Mouse (Mus musculus): Measurements from ENCODE around the gene Shisal2a. TPM values are rescaled to one million over a fixed set of nuclear protein-coding genes. Genes with fewer than 3 reads are reported as not detected.

Gene Shisal2a
- total RNA-seq, 2 experiments from 2014 or later = not detected

DNA sequence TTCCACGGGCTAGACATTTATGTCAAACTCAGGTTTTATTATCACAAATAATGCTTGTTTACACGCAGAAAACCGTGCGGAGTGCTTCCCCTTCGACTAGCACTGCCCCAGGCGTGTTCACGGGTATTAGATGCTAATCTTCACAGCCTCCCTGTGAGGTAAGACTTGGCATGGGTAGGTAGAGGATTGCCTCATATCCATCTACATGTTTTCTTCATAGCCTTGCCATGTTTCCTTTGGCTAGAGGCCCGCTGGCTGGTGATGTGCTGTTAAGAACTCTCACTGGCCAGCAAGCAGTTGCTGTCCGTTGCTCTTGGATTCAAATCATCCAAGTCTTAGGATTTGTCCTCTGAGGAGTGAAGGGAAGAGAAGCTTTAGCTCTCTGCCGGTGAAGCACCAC lies 17.2 kb upstream of the Shisal2a start:
- Histone ChIP-seq H3K27ac (no peak overlapping the region), H3K4me3 (no peak overlapping the region)
- TF ChIP-seq CTCF (IDR thresholded peaks at IDR 0.05) = no peak
- intact Hi-C loops (cut with DNase I) = no loop called here
- peak; percentile 63 for DNase-seq

DNA sequence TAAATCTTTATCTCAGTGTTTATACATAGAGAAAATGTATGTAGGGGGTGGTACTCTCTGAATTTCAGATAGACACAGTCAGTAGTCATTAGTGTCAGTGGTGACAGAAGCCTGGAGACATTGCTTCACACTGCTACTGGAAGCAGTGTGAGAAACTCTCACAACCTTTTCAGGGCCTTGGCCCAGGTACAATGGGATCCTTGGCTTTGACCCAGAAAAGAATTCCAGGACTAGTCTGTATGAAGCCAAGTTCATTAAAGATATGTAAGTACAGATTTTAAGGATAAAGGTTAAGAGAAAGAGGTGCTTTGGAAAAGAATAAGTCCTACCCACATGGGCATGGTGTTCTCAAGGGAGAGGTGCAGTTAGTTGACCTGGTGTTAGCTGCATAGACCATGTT lies 11.1 kb upstream of the Shisal2a start:
- no peak for DNase-seq
- H3K4me3 ChIP-seq = no peak overlapping the region
- no peak for TF ChIP-seq CTCF (IDR thresholded peaks at IDR 0.05)
- H3K27ac ChIP-seq = no peak overlapping the region
- intact Hi-C loops (cut with DNase I) = no loop called here

DNA sequence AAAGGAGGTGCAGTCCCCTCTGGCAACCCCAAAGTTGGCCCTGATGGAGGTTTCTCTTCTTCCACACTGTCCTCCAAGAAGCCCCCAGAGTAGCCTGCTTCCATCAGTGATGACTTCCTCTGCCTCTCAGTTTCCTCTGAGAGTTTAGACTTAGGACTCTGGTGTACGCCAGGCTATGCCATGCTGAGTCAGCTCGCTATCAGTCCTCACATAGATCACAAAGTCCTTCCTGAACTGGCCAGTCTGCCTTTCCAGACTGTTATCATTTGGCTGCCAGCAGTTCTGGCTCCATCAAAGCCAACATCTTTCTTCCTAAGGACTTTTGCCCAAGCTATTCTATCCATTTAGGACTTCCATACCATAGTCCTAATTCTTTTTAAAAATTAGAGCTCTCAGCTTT lies 9.4 kb upstream of the Shisal2a start:
- no peak for TF ChIP-seq CTCF (IDR thresholded peaks at IDR 0.05)
- H3K27ac ChIP-seq = no peak overlapping the region
- intact Hi-C loops (cut with DNase I) = no loop called here
- DNase-seq = no peak
- no peak overlapping the region for H3K4me3 ChIP-seq

DNA sequence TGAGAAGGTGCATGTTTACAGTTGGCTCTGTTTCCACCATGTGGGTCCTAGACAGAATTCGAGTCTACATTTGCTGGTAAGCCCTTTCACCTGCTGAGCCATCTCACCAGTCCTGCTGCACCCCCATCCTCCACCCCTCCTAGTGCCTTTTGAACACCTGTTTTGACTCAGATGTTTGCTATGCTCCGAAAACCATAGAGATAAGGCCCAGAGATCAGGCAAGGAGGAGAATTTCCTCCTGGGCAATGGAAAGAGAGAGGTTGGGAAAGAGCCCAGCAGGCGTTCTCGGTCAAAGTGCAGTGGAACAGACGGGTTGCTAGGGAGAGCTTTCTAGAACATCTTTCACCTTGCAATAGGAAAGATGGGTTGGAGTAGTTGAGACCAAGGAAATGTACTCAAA lies 8.0 kb upstream of the Shisal2a start:
- Histone ChIP-seq H3K27ac (no peak overlapping the region), H3K4me3 (no peak overlapping the region)
- intact Hi-C loops (cut with DNase I) = no loop called here
- no peak for DNase-seq
- TF ChIP-seq CTCF (IDR thresholded peaks at IDR 0.05) = no peak

DNA sequence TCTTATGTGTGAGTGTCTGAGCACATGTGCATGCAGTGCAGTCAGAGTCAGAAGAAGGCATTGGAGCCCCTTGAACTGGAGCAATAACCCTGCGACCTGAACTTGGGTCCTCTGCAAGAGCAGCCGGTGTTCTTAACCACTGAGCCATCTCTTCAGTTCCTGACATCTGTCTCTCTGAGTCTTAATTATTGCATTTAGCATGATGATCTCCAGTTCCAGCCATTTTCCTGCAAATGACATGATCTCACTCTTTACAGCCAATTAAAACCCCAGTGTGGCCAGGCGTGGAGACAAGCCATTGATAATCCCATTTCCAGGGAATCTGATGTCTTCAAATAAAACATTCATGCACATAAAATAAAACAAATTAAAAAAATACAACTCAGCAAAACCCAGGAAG lies 5.6 kb upstream of the Shisal2a start:
- no peak for TF ChIP-seq CTCF (IDR thresholded peaks at IDR 0.05)
- intact Hi-C loops (cut with DNase I) = loop anchor here (2.0 kb wide), 1 partner anchor 70 kb away; the partner anchor contains the start of gene Tut4
- Histone ChIP-seq H3K27ac (no peak overlapping the region), H3K4me3 (no peak overlapping the region)
- no peak for DNase-seq

DNA sequence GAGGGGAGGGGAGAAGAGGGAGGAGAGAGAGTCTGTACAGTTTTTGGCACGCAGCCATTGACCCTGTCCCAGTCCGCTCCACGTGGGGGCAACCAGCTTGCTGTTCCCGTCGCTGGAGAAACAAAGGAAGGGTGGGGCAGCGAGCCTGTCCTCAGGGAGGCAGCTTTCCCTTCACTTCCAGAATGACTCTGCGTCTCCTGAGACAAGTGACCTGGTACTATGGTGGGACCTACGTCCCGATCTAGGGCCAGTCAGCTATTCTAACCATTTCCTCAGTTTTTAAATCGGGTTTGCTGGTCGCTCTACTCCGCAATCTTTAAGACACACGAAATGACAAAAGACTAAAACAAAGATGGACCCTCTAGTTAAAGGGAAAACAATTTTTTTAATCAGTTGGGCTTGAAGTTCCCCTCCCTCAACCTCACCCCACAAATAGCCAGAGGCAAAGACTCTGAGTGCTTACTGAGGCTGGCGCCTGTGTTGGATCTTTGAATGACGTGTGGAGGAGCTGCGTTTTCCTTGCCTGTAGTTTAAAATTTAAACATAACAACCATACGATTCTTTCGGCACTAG lies 4.6 kb upstream of the Shisal2a start:
- peak; percentile 43 for TF ChIP-seq CTCF (IDR thresholded peaks at IDR 0.05)
- intact Hi-C loops (cut with DNase I) = loop anchor here (2.0 kb wide), 1 partner anchor 71 kb away; the partner anchor contains the start of gene Tut4
- DNase-seq = peak; percentile 79
- peak overlapping the region; percentile 75 for H3K4me3 ChIP-seq
- H3K27ac ChIP-seq = peak overlapping the region; percentile 77

DNA sequence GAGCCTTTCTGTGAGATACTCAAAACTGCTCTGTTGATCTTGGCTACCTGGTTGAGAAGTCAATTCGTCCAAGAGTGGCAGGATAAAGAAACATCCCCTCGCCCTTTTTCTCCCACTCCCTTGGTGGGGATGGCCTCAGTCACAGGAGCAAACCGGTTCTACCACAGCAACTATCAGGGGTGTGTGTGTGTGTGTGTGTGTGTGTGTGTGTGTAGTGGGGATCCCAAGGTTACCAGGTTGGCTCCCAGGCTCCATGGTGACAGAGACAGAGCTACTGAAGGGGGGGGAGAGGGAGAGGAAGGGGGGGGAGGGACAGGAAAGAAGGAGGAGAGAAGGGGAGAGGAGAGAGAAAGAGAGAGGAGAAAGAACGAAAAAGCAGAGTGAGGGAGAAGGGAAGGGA lies 4.0 kb upstream of the Shisal2a start:
- Histone ChIP-seq H3K4me3 (peak overlapping the region; percentile 75), H3K27ac (peak overlapping the region; percentile 77)
- no peak for DNase-seq
- intact Hi-C loops (cut with DNase I) = no loop called here
- TF ChIP-seq CTCF (IDR thresholded peaks at IDR 0.05) = no peak

DNA sequence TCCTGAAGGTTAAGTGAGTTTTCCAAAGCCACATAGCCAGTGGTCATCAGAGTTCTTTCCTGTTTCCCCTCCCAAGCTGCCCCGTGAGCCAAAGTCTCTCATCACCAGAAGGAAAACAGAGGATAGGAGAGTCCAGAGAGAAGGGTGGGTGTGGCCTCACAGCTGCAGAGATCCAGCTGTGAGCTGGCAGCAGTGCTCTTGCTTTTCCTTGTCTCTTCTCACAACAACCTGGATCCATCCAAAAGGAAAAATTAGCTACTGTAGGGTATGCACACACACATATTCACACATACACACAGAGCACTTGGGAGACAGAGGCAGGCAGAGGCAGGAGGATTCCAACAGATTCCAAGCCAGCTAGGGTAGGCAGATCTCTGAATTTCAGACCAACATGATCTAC lies 2.9 kb upstream of the Shisal2a start:
- intact Hi-C loops (cut with DNase I) = no loop called here
- Histone ChIP-seq H3K4me3 (no peak overlapping the region), H3K27ac (no peak overlapping the region)
- no peak for TF ChIP-seq CTCF (IDR thresholded peaks at IDR 0.05)
- DNase-seq = peak; percentile 34

DNA sequence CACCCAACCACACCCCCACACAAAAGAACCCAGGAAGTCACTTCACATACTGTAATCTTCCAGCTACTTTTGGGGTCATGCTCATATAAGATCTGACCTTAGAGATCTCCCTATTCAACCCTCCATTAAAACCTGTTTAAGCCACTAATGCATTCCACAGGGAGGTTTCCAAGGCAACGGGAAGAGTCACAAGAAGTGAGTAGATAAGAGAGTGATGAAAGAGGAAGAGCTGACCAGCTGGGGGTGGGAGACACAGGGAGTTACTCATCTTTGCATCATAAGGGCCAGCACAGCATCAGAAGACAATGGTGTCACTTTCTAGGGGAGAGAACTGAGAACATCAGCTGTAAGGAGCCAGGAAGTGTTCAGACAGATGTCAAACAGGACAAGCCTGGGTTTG lies 3.0 kb downstream of the Shisal2a start:
- intact Hi-C loops (cut with DNase I) = no loop called here
- no peak overlapping the region for H3K4me3 ChIP-seq
- DNase-seq = no peak
- no peak overlapping the region for H3K27ac ChIP-seq
- TF ChIP-seq CTCF (IDR thresholded peaks at IDR 0.05) = no peak

DNA sequence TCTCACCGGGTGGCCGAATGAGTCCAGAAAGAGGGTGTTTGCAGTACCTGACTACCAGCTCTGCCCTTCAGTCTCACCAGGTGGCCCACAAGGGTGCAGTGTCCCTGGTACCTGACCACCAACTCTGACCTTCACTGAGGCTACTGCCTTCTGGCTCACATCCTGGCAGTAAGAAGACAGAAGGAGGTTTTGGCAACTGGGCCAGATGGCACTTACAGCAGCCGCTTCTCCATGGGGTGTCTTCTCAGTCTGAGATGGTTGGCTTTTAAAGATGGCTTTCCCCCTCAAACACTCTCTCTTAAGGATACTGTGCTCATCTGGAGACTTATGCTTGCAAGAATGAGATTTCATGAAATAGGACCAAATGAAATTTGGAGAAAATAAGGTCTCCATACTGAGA lies 3.7 kb downstream of the Shisal2a start:
- no peak for TF ChIP-seq CTCF (IDR thresholded peaks at IDR 0.05)
- DNase-seq = no peak
- Histone ChIP-seq H3K4me3 (no peak overlapping the region), H3K27ac (no peak overlapping the region)
- intact Hi-C loops (cut with DNase I) = no loop called here

DNA sequence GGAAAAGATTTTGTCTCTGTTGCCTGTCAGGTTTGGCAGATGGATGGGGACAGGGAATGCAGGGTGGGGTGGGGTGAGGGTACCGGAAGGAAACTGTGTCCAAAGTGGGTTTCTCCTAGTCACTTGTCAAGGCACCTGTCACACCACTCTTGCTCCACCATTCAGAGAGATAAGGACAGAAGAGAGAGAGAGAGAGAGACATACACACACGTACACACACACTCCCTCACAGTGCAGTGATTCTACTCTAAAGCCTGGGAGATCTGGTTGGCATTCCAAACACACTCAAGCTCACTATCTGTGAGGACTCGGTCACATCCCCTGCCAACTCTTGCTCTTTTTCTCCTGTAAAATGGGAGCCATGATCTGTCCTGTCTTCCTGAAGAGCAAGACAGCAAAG lies 11.0 kb downstream of the Shisal2a start:
- intact Hi-C loops (cut with DNase I) = no loop called here
- no peak for TF ChIP-seq CTCF (IDR thresholded peaks at IDR 0.05)
- H3K27ac ChIP-seq = no peak overlapping the region

DNA sequence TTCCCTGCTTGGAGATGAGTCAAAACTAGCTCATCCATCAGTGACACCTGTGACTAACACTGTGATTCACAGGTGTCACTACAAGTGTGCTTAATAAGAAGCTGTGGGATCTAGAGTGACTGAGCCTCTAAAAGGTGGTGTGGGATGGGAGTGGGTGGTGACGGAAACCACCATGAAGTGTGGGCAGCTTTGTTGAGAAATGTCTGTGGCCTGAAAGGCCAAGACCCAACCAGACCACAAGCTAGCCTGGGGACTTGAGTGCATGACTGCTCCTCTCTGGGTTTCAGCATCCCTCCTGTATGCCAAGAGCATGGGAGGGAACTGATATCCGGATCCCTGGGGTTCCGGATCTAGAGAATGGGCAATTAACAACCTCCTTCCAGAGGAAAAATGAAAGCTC lies 11.7 kb downstream of the Shisal2a start:
- H3K27ac ChIP-seq = no peak overlapping the region
- no peak for TF ChIP-seq CTCF (IDR thresholded peaks at IDR 0.05)
- no peak overlapping the region for H3K4me3 ChIP-seq
- intact Hi-C loops (cut with DNase I) = no loop called here
- DNase-seq = no peak

More for the DNA sequence above, 11.0 kb downstream of the Shisal2a start:
- DNase-seq = no peak
- H3K4me3 ChIP-seq = no peak overlapping the region

DNA sequence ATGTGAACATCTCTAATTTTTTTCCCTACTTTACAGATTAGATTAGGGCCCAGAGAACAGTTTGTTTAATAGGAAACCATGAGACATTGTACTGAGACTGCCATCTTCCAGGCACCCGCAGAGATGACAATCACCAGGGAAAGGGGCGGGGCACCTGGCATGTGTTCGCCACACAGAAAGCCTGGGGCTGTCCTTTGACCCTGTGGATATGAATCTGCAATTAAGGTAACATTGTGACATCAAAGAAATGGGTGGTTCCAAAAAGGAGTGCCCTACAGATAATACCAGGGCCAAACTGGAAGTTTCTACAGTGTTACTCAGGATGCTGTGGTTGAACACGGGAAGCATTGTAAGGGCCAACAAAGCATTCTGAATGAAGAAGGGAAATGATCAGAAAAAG lies 12.7 kb downstream of the Shisal2a start:
- TF ChIP-seq CTCF (IDR thresholded peaks at IDR 0.05) = no peak
- DNase-seq = no peak
- intact Hi-C loops (cut with DNase I) = no loop called here
- H3K27ac ChIP-seq = no peak overlapping the region
- no peak overlapping the region for H3K4me3 ChIP-seq

DNA sequence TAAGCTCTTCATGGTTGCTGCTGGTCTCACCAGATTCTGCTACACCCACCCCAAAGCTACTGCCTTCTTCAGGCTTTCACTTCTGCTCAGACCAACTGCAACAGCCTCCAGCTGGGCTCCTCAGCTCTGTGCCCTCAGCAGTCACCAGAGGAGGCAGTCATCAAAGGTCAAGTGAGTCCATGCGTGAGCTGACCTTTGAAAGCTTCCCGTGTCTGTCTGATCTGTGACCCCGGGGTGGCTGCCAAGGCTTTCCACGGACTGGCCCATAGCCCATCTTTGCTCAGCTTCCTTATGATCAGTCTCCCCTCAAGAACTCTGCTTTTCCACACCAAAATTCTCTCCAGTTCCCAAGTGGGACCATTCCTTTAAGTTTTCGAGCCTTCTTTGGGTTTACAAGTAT lies 13.9 kb downstream of the Shisal2a start:
- TF ChIP-seq CTCF (IDR thresholded peaks at IDR 0.05) = no peak
- H3K4me3 ChIP-seq = no peak overlapping the region
- intact Hi-C loops (cut with DNase I) = no loop called here

More for the DNA sequence above, 13.9 kb downstream of the Shisal2a start:
- DNase-seq = no peak
- H3K27ac ChIP-seq = no peak overlapping the region

Measured in gastrocnemius, adult 2 months (tissue).